Mouse (Mus musculus) liver, embryonic 14.5 days (tissue): ENCODE results near the gene Efna1.

Experiments
- CTCF ChIP-seq: IDR thresholded peaks from 2 replicates; pipeline ENCODE4 v1.5.1; 2016; ENCODE audit warnings: antibody characterized with exemption, low read depth, control low read depth
- EP300 ChIP-seq: IDR thresholded peaks from 2 replicates; pipeline ENCODE4 v1.6.1; 2016; ENCODE audit warnings: antibody characterized with exemption, low read depth

- TF ChIP-seq CTCF (no peak), EP300 (no peak)
These were observed 55.6 kb downstream of the Efna1 start for GRCm38 (mm10) chr3:89225321-89225815.
